Mouse (Mus musculus) olfactory bulb, adult 2 months (tissue): Measurements from ENCODE around the gene Mdga2. TPM values are rescaled to one million over a fixed set of nuclear protein-coding genes. Genes with fewer than 3 reads are reported as not detected.

Source experiments
- H3K27ac ChIP-seq: fragments of 200-500 bp; 2 replicates; pipeline ENCODE4 v1.5.1; 2012; ENCODE audit warnings: low read depth, low read length; ENCODE audit not compliant: insufficient read depth
- H3K4me1 ChIP-seq: fragments of 200-500 bp; 2 replicates; pipeline ENCODE4 v1.6.1; 2012; ENCODE audit warnings: low read length; ENCODE audit not compliant: control insufficient read depth, insufficient read depth
- H3K4me3 ChIP-seq: fragments of 200-500 bp; 2 replicates; pipeline ENCODE4 v1.5.1; 2012; ENCODE audit warnings: mild to moderate bottlenecking, low read depth, low read length, moderate library complexity; ENCODE audit not compliant: insufficient read depth
- CTCF ChIP-seq: fragments of 200-500 bp; IDR thresholded peaks from 2 replicates; pipeline ENCODE4 v1.5.1; 2012; ENCODE audit warnings: low read depth, mild to moderate bottlenecking, low read length, moderate library complexity; ENCODE audit not compliant: insufficient read depth
- POLR2A ChIP-seq: fragments of 200-500 bp; IDR thresholded peaks from 2 replicates; pipeline ENCODE4 v1.6.1; 2012; ENCODE audit warnings: mild to moderate bottlenecking, low read depth, low read length, moderate library complexity; ENCODE audit not compliant: insufficient read depth
- WGBS: fragments of 180-500 bp; shearing (Covaris S2); methylation state at CpG from one replicate; pipeline ENCODE4 v1.1.7; 2018; 5-methylcytosine and 5-hydroxymethylcytosine counted together
- polyA plus RNA-seq: library from polyadenylated mRNA; stranded (reverse); fragments of >200 nt; gene quantifications from 2 replicates; pipeline ENCODE4 v1.2.4, GENCODE M21; 2012; ENCODE audit warnings: low replicate concordance; ENCODE audit not compliant: missing spikeins, insufficient read depth, insufficient read length

Mdga2 gene
- polyA plus RNA-seq, 1 experiment = not detected

DNA sequence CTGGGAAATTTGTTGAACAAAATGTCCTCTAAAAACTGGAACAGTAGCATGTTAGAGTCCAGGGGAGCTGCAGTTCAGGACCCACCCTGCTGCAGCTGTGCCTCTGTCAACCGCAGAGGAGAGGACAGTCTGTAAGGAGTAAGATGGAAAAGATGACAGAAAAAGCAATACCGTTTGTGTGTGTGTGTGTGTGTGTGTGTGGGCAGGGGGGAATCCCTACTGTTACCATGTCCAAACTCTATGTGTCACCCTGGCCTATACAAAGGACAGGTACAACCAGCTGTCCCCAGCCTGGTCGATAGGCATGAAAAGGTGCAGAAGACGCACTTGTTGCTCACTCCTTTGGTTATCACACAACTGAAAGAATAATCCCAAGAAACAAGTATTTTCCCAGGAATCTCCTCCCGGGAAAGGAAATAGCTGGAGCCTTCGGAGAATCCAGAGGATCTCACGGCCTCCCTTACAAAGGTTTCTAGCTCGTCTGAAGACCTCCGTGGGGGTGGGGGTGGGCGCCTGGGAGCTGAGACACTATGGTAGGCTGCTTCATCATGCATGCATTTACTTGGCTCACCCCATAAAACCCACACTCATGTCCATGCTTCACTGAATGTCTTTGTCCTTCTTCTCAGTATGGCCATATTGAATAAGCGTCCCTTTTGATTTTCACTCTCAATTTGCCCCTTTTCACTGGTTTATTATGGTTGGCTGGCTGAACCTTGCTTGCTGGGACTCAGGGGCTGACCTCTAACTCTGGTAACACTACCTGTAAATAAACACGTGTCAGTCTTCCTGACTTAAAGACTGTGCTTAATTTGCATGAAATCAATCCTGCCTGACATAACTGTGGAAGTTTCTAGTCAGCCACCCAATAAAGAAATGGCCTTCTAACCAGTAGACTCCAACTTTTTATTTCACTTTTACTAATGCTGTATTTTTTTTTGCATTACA lies 573.5 kb downstream of the Mdga2 start:
- WGBS = 61% methylated on average over 12 of the region's 12 CpGs
- TF ChIP-seq CTCF (no peak), POLR2A (no peak)
- Histone ChIP-seq H3K27ac (no peak overlapping the region), H3K4me1 (no peaks in the 10 kb centered on the region), H3K4me3 (no peak overlapping the region)

DNA sequence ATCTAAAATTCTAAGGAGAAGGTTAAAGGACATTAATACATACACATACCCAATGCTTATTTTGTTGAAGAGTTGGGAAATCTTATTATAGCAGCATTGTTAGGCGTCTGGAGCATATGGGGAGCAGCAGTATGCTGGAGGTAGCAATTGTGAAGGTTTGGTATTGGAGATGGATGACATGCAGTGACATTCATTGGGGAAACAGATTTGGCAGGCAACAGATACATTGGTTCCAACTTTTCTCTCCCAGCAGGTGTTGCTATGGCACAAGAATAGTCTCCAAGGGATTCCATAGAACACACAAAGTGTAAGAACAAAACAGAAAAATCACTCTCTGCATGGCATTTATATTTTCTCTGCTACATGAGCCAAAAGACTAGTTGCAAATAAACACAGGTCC lies 581.9 kb downstream of the Mdga2 start:
- no peaks in the 10 kb centered on the region for H3K4me1 ChIP-seq
- H3K27ac ChIP-seq = no peak overlapping the region
- TF ChIP-seq CTCF (no peak), POLR2A (no peak)
- WGBS = 72% methylated on average over 1 of the region's 1 CpGs
- H3K4me3 ChIP-seq = no peak overlapping the region

DNA sequence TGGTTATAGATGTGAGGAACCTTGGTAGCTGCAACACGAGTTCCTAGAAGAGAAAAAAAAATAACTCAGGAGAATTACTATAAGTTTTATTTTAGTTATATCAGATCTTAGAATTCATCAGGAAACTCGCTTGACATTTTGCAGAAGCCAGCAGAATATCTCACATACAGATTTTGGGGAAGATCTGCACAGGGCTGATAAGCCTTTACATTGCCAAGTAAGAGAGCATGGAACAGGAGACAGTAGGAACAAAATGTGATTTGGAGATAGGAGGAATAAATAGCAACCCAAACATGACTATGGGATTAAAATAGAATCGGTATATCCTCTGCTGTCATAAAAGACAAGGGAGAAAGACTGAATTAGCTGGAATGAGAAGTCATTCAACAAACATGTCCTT lies 602.4 kb downstream of the Mdga2 start:
- Histone ChIP-seq H3K27ac (no peak overlapping the region), H3K4me3 (no peak overlapping the region), H3K4me1 (no peaks in the 10 kb centered on the region)
- no peak for TF ChIP-seq POLR2A
- TF ChIP-seq CTCF = no peak
- WGBS = 92% methylated on average over 3 of the region's 3 CpGs

DNA sequence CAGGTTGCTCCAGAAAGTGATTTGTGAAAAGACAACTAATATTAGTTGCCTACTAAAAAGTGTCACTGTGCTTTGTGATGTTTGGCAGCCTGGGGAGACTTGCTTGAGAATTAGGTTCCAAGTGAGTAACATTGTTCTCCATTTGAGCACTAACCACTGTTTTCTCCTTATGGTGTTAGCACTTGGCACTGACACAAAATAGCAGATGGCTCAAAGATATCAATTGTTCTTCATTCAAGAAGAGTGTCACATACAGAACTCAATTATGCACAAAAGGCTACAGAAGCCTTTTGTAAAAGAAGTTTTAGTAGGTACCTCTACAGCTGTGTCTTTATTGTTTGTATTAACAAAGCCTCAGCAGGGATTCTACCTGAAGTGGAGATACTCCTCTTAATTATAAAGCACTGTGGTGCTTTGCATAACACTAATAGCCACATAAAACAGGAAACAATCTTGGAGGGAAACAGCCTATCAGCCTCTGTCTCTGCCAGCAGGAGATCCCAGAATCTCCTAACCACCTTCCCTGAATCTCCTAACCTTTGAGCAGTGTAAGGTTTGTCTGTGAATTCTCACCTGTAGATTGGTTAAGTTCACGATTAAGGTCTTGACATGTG lies 630.6 kb downstream of the Mdga2 start:
- WGBS = 49% methylated on average over 1 of the region's 1 CpGs
- H3K4me1 ChIP-seq = no peaks in the 10 kb centered on the region
- TF ChIP-seq POLR2A (no peak), CTCF (no peak)
- H3K4me3 ChIP-seq = no peak overlapping the region
- H3K27ac ChIP-seq = no peak overlapping the region

DNA sequence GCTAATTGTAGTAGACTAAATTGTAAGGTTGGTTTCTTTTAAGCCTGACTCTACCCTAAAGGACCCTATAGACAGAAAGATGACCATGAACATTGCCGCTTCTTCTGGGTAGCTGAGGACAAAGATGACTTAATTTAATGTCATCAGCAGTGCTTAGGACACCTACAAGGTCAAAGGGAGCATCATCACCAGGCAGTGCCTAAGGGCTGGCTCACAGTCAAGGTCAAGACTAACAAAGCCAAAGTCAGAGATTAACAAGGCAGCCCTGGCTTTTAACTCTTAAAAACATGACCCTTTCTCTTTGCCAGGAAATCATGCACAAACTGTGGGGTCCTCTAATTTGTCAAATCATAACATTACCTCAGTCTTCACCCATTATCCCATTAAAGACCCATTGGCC lies 657.0 kb downstream of the Mdga2 start:
- Histone ChIP-seq H3K27ac (no peak overlapping the region), H3K4me3 (no peak overlapping the region), H3K4me1 (no peaks in the 10 kb centered on the region)
- TF ChIP-seq POLR2A (no peak), CTCF (no peak)
- 97% methylated on average over 1 of the region's 1 CpGs for WGBS

DNA sequence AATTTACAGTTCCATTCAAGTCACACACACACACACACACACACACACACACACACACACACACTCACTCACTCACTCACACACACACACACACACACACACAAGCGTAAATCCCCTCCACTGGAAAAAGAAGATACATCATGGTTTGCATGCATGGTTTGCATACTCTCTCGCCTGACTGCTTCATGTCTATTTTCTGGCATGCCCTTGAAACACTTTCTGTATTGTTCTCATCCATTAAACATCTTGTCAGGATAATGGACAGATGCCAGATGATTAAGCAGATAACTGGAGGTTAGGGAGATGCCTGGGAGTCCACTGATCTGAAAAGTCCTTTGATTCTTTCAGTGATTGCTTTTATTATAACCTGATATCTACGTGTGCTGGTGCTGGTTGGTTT lies 665.5 kb downstream of the Mdga2 start:
- TF ChIP-seq CTCF = no peak
- no peak for TF ChIP-seq POLR2A
- H3K4me1 ChIP-seq = no peaks in the 10 kb centered on the region
- no peak overlapping the region for H3K4me3 ChIP-seq
- WGBS = 71% methylated on average over 3 of the region's 3 CpGs
- no peak overlapping the region for H3K27ac ChIP-seq

DNA sequence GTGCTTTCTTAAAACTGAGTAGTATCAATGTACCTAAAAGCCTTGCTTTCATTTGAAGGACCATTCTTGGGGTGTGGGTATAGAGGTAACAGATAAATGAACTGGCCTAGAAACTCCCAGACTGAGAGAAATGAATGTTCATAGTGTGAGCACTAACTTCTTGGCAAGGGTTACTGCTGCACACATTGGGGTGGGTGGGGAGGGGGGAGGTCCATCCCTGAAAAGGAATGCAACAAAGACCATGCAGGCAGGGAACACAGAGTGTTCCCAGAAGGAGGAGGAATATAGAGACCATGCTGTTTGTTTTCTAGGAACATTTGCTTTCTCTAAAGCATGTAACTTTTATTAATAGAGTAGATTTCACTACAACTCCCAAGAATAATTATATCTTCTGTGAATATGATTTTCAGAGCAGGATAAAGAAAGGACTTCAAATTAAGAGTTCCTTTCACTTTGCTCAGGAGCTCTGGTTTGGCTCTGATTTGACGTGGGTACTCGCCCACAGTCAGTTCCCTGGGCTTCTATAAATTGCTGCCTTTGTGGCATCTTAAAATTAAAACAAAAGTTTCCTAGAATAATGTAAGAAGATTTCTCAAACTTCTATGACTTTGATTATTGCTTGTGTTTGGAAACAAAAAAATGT lies 666.0 kb downstream of the Mdga2 start:
- no peak overlapping the region for H3K27ac ChIP-seq
- WGBS = 27% methylated on average over 2 of the region's 2 CpGs
- TF ChIP-seq CTCF = no peak
- no peak for TF ChIP-seq POLR2A
- no peaks in the 10 kb centered on the region for H3K4me1 ChIP-seq
- no peak overlapping the region for H3K4me3 ChIP-seq

DNA sequence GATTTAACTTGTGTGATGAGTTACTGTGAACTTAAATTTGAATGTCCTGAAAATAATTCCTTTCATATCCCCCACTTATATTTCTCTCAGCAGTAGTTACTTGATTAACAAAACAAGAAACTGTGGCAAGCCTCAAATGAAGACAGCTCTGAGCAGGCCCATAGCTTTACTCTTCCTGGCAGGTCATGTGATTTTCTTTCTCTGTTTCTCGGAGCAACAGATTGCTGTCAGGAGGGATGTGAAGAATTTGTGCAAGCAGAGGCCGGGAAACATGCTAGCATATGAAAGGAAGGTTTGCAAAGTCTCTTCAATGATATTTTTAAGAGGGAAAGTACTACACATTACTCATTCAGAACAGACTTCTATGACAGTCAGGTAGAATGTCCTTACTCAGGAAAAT lies 697.4 kb downstream of the Mdga2 start:
- Histone ChIP-seq H3K4me3 (no peak overlapping the region), H3K27ac (no peak overlapping the region), H3K4me1 (no peaks in the 10 kb centered on the region)
- TF ChIP-seq CTCF = no peak
- TF ChIP-seq POLR2A = no peak
- 73% methylated on average over 2 of the region's 2 CpGs for WGBS

DNA sequence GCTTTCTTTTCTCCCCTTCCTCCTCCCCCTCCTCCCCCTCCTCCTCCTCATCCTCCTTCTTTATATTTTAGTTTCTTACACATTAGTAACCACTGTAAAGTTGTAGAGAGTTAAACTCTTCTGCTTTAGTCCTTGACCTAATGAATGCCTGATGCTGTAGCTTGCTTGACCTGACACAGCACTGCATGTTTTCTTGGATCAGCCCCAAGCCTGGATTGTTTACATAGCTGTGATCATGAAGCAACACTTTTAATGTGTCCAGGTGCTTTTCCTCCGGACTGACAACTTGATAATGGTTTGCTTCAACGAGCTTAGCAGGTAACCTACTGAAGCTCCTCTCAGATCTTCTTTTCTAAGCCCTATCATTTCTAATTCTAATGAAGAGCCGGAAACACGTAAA lies 723.1 kb downstream of the Mdga2 start:
- Histone ChIP-seq H3K4me1 (no peaks in the 10 kb centered on the region), H3K27ac (no peak overlapping the region), H3K4me3 (no peak overlapping the region)
- WGBS = 85% methylated on average over 4 of the region's 4 CpGs
- no peak for TF ChIP-seq POLR2A
- no peak for TF ChIP-seq CTCF

DNA sequence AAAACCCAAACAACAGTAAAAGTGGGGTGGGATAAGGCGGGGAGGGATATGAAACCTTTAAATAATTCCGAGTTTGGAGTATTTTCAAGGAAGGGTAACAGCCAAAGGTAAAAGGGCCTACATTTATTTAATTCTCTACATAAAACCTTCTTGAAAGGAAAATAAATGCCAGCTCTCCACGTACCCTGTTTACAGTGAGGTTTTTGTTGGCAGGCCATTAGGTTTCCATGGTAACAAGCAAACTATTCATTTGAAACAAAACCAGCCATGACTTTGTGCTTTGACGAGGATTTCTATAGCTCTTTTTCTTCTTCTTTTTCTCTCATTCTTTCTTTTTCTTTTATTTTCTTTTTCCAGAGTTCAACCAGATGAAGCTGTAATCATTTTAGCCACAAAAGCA lies 751.5 kb downstream of the Mdga2 start:
- Histone ChIP-seq H3K27ac (no peak overlapping the region), H3K4me3 (no peak overlapping the region), H3K4me1 (no peaks in the 10 kb centered on the region)
- WGBS = 23% methylated on average over 4 of the region's 4 CpGs
- TF ChIP-seq CTCF (no peak), POLR2A (no peak)
